Mouse (Mus musculus): Measurements from ENCODE around the gene Otud5.

GRCm38 (mm10) chrX:7878007-7878419 lies 36.8 kb downstream of the Otud5 start, which contains the start of gene Pim2:
- TF ChIP-seq POLR2A (IDR thresholded peaks at IDR 0.05; ENCODE audit: extremely low read depth, insufficient read depth, low read length), result no peak
- no peak for TF ChIP-seq CTCF (IDR thresholded peaks at IDR 0.05; ENCODE audit: low read depth, low read length)
